Mouse (Mus musculus): ENCODE measurements around the gene Atp6v1c2. TPM values are rescaled to one million over a fixed set of nuclear protein-coding genes. Genes with fewer than 3 reads are reported as not detected.

Gene Atp6v1c2
- total RNA-seq, 1 experiment from 2014 or later, result 1.6 TPM

- DNase-seq, result peak; percentile 73
Measured at GRCm38 (mm10) chr12:17324549-17325470, 4.3 kb downstream of the Atp6v1c2 start.

GRCm38 (mm10) chr12:17318453-17318852, 10.7 kb downstream of the Atp6v1c2 start:
- DNase-seq, result no peak

GRCm38 (mm10) chr12:17317970-17318369, 11.2 kb downstream of the Atp6v1c2 start:
- DNase-seq, result no peak

GRCm38 (mm10) chr12:17316096-17316495, 13.1 kb downstream of the Atp6v1c2 start:
- no peak for DNase-seq

GRCm38 (mm10) chr12:17310852-17311839, 18.0 kb downstream of the Atp6v1c2 start:
- no peak for DNase-seq

GRCm38 (mm10) chr12:17308246-17308645, 20.9 kb downstream of the Atp6v1c2 start:
- peak; percentile 43 for DNase-seq

- DNase-seq, result peak; percentile 88
Measured at GRCm38 (mm10) chr12:17305445-17305844, 23.7 kb downstream of the Atp6v1c2 start.

GRCm38 (mm10) chr12:17299902-17300301, 29.3 kb downstream of the Atp6v1c2 start:
- no peak for DNase-seq

GRCm38 (mm10) chr12:17296899-17297298, 32.3 kb downstream of the Atp6v1c2 start:
- DNase-seq, result no peak

GRCm38 (mm10) chr12:17290569-17290968, 38.6 kb downstream of the Atp6v1c2 start:
- peak; percentile 29 for DNase-seq

- DNase-seq, result no peak
Measured at GRCm38 (mm10) chr12:17289913-17290312, 39.2 kb downstream of the Atp6v1c2 start.

GRCm38 (mm10) chr12:17289060-17289459, 40.1 kb downstream of the Atp6v1c2 start:
- DNase-seq, result peak; percentile 65

- peak; percentile 54 for DNase-seq
Measured at GRCm38 (mm10) chr12:17288496-17288895, 40.7 kb downstream of the Atp6v1c2 start.

- no peak for DNase-seq
Measured at GRCm38 (mm10) chr12:17273841-17274240, 55.3 kb downstream of the Atp6v1c2 start.

GRCm38 (mm10) chr12:17271272-17271671, 57.9 kb downstream of the Atp6v1c2 start:
- peak; percentile 80 for DNase-seq

- DNase-seq, result no peak
Measured at GRCm38 (mm10) chr12:17267316-17267715, 61.8 kb downstream of the Atp6v1c2 start.

- DNase-seq, result no peak
Measured at GRCm38 (mm10) chr12:17266673-17266990, 62.5 kb downstream of the Atp6v1c2 start.

GRCm38 (mm10) chr12:17265971-17266672, 63.0 kb downstream of the Atp6v1c2 start, which contains the start of gene Pdia6:
Gene Pdia6, plus strand, starts transcription at chr12:17266545.
- DNase-seq, result peak; percentile 95

GRCm38 (mm10) chr12:17264826-17265225, 64.3 kb downstream of the Atp6v1c2 start:
- peak; percentile 51 for DNase-seq

GRCm38 (mm10) chr12:17263881-17264280, 65.3 kb downstream of the Atp6v1c2 start:
- no peak for DNase-seq

- no peak for DNase-seq
Measured at GRCm38 (mm10) chr12:17261005-17261404, 68.2 kb downstream of the Atp6v1c2 start.

GRCm38 (mm10) chr12:17258431-17258830, 70.7 kb downstream of the Atp6v1c2 start:
- DNase-seq, result no peak

All from adrenal gland, postnatal 14 days (tissue).